Mouse (Mus musculus): Measurements from ENCODE around the gene Meaf6. TPM values are rescaled to one million over a fixed set of nuclear protein-coding genes. Genes with fewer than 3 reads are reported as not detected.

Gene Meaf6
- total and polyA plus RNA-seq, 2 experiments from 2014 or later, result 82.6 to 170 TPM

DNA sequence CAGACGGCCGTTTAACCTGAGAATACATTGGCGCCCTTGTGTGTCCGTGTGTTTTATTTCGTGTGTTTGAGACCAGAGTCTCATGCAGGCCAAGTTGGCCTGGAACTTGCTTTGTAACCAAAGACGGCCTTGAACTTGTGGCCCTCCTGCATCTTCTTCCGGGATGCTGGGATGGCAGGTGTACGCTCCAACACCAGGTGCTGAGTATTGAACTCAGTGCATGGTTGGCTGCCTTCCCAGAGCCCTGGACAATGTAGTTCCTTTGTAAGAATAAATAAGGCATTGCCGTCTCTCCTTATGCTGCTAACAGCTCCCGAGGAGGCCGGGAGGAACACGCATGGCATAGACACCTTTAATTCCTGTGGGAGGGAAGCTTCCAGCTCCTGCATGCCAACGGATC lies 32.0 kb downstream of the Meaf6 start:
- DNase-seq (ENCODE audit: low spot score) (no peak), ATAC-seq (ENCODE audit: low FRiP score) (no peak)
- Histone ChIP-seq H3K36me3 (ENCODE audit: insufficient read depth, low read length) (peaks cover 1% of the 10 kb centered on the region; the same call in 1 of the 2 replicates), H3K27me3 (ENCODE audit: insufficient read depth, low read length) (no peaks in the 10 kb centered on the region), H3K27ac (ENCODE audit: low read depth, low read length) (no peak overlapping the region), H3K4me3 (ENCODE audit: low read depth, low read length) (no peak overlapping the region), H3K9ac (replicated peaks; ENCODE audit: low read length, poor library complexity, severe bottlenecking) (no peak overlapping the region), H3K4me2 (ENCODE audit: low read depth, low read length, poor library complexity, severe bottlenecking) (no peak overlapping the region), H3K9me3 (ENCODE audit: low read length) (no peaks in the 10 kb centered on the region), H3K4me1 (ENCODE audit: insufficient read depth, low read length) (no peaks in the 10 kb centered on the region)
- no peak for TF ChIP-seq CTCF (IDR thresholded peaks at IDR 0.05)
- 70% methylated on average over 13 of the region's 13 CpGs for WGBS

DNA sequence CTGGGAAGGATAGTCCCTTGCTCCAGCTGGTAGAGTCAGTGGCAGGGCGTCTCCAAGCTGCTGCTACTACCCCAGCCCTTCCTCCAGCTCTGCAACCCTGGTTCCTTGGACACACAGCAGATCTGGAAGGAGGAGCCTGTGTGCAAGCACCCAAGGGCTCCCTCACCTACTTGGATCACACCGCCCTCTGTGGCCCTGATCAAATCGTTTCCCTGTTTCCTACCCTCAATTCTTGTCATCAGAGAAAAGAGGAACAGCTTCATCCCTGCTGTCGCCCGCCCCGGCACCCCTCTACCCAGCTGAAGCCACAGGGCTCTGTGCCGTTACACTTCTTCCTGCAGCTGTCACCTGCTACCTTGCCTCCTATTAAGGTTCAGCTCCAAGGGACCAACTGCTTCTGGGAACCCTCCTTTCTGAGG lies 33.0 kb downstream of the Meaf6 start:
- H3K27me3 ChIP-seq (ENCODE audit: insufficient read depth, low read length), result no peaks in the 10 kb centered on the region
- ATAC-seq (ENCODE audit: low FRiP score) (no peak), DNase-seq (ENCODE audit: low spot score) (no peak)
- no peaks in the 10 kb centered on the region for H3K36me3 ChIP-seq (ENCODE audit: insufficient read depth, low read length)
- TF ChIP-seq CTCF (IDR thresholded peaks at IDR 0.05), result no peak
- no peaks in the 10 kb centered on the region for H3K9me3 ChIP-seq (ENCODE audit: low read length)
- H3K4me3 ChIP-seq (ENCODE audit: low read depth, low read length), result no peak overlapping the region
- H3K4me2 ChIP-seq (ENCODE audit: low read depth, low read length, poor library complexity, severe bottlenecking), result no peak overlapping the region
- WGBS, result 84% methylated on average over 7 of the region's 7 CpGs
- no peaks in the 10 kb centered on the region for H3K4me1 ChIP-seq (ENCODE audit: insufficient read depth, low read length)
- peak overlapping the region; percentile 44; the same call in 1 of the 2 replicates for H3K9ac ChIP-seq (replicated peaks; ENCODE audit: low read length, poor library complexity, severe bottlenecking)
- H3K27ac ChIP-seq (ENCODE audit: low read depth, low read length), result no peak overlapping the region

DNA sequence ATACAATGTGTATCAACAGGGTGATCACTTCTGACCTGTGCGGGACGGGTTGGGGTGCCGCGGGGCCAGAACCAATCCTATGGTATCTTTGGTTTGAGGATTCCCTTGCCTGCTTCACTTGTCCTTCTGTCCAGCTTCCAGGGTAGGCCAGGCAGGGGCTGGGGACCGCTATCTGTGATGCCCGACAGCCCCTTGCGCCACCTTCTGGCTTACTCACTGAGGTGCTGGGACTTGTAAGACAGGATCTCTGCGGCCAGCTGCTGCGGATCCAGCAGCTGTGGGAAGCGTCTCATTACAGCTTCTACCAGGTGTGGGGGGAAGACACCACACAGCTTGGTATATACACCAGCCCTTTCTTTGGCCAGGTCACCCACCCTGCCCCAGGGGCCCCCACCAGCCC lies 34.1 kb downstream of the Meaf6 start:
- TF ChIP-seq CTCF (IDR thresholded peaks at IDR 0.05), result peak; percentile 55
- H3K9me3 ChIP-seq (ENCODE audit: low read length), result no peaks in the 10 kb centered on the region
- no peaks in the 10 kb centered on the region for H3K27me3 ChIP-seq (ENCODE audit: insufficient read depth, low read length)
- no peak overlapping the region for H3K4me3 ChIP-seq (ENCODE audit: low read depth, low read length)
- no peaks in the 10 kb centered on the region for H3K36me3 ChIP-seq (ENCODE audit: insufficient read depth, low read length)
- H3K9ac ChIP-seq (replicated peaks; ENCODE audit: low read length, poor library complexity, severe bottlenecking), result no peak overlapping the region
- WGBS, result 32% methylated on average over 10 of the region's 10 CpGs
- no peak for DNase-seq (ENCODE audit: low spot score)
- no peak overlapping the region for H3K4me2 ChIP-seq (ENCODE audit: low read depth, low read length, poor library complexity, severe bottlenecking)
- 0 out of 2 replicates have a peak, but pooled peaks cover 1% of the 10 kb centered on the region for H3K4me1 ChIP-seq (ENCODE audit: insufficient read depth, low read length)
- ATAC-seq (ENCODE audit: low FRiP score), result no peak
- H3K27ac ChIP-seq (ENCODE audit: low read depth, low read length), result no peak overlapping the region

- Histone ChIP-seq H3K9me3 (ENCODE audit: low read length) (no peaks in the 10 kb centered on the region), H3K4me2 (ENCODE audit: low read depth, low read length, poor library complexity, severe bottlenecking) (no peak overlapping the region), H3K27me3 (ENCODE audit: insufficient read depth, low read length) (no peaks in the 10 kb centered on the region), H3K27ac (ENCODE audit: low read depth, low read length) (no peak overlapping the region), H3K4me1 (ENCODE audit: insufficient read depth, low read length) (0 out of 2 replicates have a peak, but pooled peaks cover 3% of the 10 kb centered on the region), H3K9ac (replicated peaks; ENCODE audit: low read length, poor library complexity, severe bottlenecking) (no peak overlapping the region), H3K4me3 (ENCODE audit: low read depth, low read length) (no peak overlapping the region), H3K36me3 (ENCODE audit: insufficient read depth, low read length) (no peaks in the 10 kb centered on the region)
- no peak for TF ChIP-seq CTCF (IDR thresholded peaks at IDR 0.05)
- DNase-seq (ENCODE audit: low spot score) (no peak), ATAC-seq (ENCODE audit: low FRiP score) (no peak)
- 96% methylated on average over 11 of the region's 11 CpGs for WGBS
These were observed 34.8 kb downstream of the Meaf6 start for GRCm38 (mm10) chr4:125119721-125120120.

GRCm38 (mm10) chr4:125122431-125123278 lies 37.7 kb downstream of the Meaf6 start:
- no peak for ATAC-seq (ENCODE audit: low FRiP score)
- H3K27me3 ChIP-seq (ENCODE audit: insufficient read depth, low read length), result peaks cover 4% of the 10 kb centered on the region; the same call in 1 of the 2 replicates
- H3K27ac ChIP-seq (ENCODE audit: low read depth, low read length), result no peak overlapping the region
- 30% methylated on average over 16 of the region's 16 CpGs for WGBS
- no peak for TF ChIP-seq CTCF (IDR thresholded peaks at IDR 0.05)
- no peak overlapping the region for H3K4me3 ChIP-seq (ENCODE audit: low read depth, low read length)
- no peak for DNase-seq (ENCODE audit: low spot score)
- H3K36me3 ChIP-seq (ENCODE audit: insufficient read depth, low read length), result no peaks in the 10 kb centered on the region
- H3K9ac ChIP-seq (replicated peaks; ENCODE audit: low read length, poor library complexity, severe bottlenecking), result no peak overlapping the region
- H3K9me3 ChIP-seq (ENCODE audit: low read length), result no peaks in the 10 kb centered on the region
- peaks cover 7% of the 10 kb centered on the region; the same call in 1 of the 2 replicates for H3K4me1 ChIP-seq (ENCODE audit: insufficient read depth, low read length)
- H3K4me2 ChIP-seq (ENCODE audit: low read depth, low read length, poor library complexity, severe bottlenecking), result no peak overlapping the region

DNA sequence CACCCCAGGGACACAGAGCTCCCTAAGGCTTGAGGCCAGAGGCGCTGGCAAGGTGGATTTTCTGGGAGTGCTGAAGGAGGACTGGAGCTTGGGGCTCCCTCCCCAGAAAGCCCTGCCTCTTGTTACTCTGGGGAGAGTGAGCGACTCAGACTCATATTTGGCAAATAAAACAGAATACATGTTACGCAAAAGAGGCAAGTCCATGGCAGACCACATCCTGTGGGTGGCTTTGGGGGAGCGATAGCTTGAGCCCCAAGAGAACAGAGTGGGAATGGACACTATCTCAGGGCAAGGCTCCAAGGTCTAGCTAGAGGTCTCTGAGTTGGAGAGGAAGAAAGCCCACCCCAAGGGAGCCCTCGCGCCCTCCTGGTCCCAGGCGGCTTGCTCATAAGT lies 38.3 kb downstream of the Meaf6 start:
- DNase-seq (ENCODE audit: low spot score) (no peak), ATAC-seq (ENCODE audit: low FRiP score) (no peak)
- no peaks in the 10 kb centered on the region for H3K36me3 ChIP-seq (ENCODE audit: insufficient read depth, low read length)
- no peak for TF ChIP-seq CTCF (IDR thresholded peaks at IDR 0.05)
- no peak overlapping the region for H3K4me2 ChIP-seq (ENCODE audit: low read depth, low read length, poor library complexity, severe bottlenecking)
- no peaks in the 10 kb centered on the region for H3K9me3 ChIP-seq (ENCODE audit: low read length)
- peaks cover 4% of the 10 kb centered on the region; the same call in 1 of the 2 replicates for H3K27me3 ChIP-seq (ENCODE audit: insufficient read depth, low read length)
- H3K4me3 ChIP-seq (ENCODE audit: low read depth, low read length), result no peak overlapping the region
- H3K9ac ChIP-seq (replicated peaks; ENCODE audit: low read length, poor library complexity, severe bottlenecking), result no peak overlapping the region
- H3K27ac ChIP-seq (ENCODE audit: low read depth, low read length), result no peak overlapping the region
- 79% methylated on average over 7 of the region's 7 CpGs for WGBS
- peaks cover 9% of the 10 kb centered on the region; the same call in 1 of the 2 replicates for H3K4me1 ChIP-seq (ENCODE audit: insufficient read depth, low read length)
